In genomic region chr11:54437310-54437822, GRCm38 (mm10) we compare ENCODE assay signal across 8 mouse cellular contexts. TPM values are rescaled to one million over a fixed set of nuclear protein-coding genes. Genes with fewer than 3 reads are reported as not detected.
DNase-seq lines count a peak whose midpoint lies in the region; ATAC-seq and TF ChIP-seq lines count a peak whose summit lies in the region.

No protein-coding gene starts in this region.

- DNase-seq in kidney, postnatal 25 days, result no peak
- no peak for DNase-seq in hindbrain, postnatal 0 days (ENCODE audit: low spot score)
- no peak for DNase-seq in midbrain, embryonic 11.5 days (ENCODE audit: low spot score, missing footprints)
- no peak for DNase-seq in adrenal gland, postnatal 14 days
- DNase-seq in layer of hippocampus, postnatal 14 days (ENCODE audit: low spot score in 2 of 2), result no peak
- DNase-seq in thymus, postnatal 14 days, result no peak

- H3K9me3 ChIP-seq in kidney, embryonic 14.5 days (ENCODE audit: control insufficient read depth, low read length), result no peaks in the 10 kb centered on the region
- H3K9me3 ChIP-seq in hindbrain, postnatal 0 days (ENCODE audit: low read length), result no peaks in the 10 kb centered on the region
- H3K9me3 ChIP-seq in midbrain, embryonic 11.5 days (ENCODE audit: control insufficient read depth, low read length), result no peaks in the 10 kb centered on the region

- H3K27me3 ChIP-seq in kidney, embryonic 14.5 days (ENCODE audit: control insufficient read depth, insufficient read depth, low read length), result no peaks in the 10 kb centered on the region
- H3K27me3 ChIP-seq in hindbrain, postnatal 0 days (ENCODE audit: insufficient read depth, low read length), result no peaks in the 10 kb centered on the region
- no peaks in the 10 kb centered on the region for H3K27me3 ChIP-seq in midbrain, embryonic 11.5 days (ENCODE audit: control insufficient read depth, insufficient read depth, low read length)

- peak overlapping the region; percentile 86 for H3K9ac ChIP-seq in kidney, embryonic 14.5 days (ENCODE audit: low read depth, low read length)
- peak overlapping the region; percentile 89 for H3K9ac ChIP-seq in hindbrain, postnatal 0 days (replicated peaks; ENCODE audit: low read length)
- peak overlapping the region; percentile 47; the same call in 1 of the 2 replicates for H3K9ac ChIP-seq in midbrain, embryonic 11.5 days (ENCODE audit: low read length)

- H3K4me3 ChIP-seq in kidney, embryonic 14.5 days (ENCODE audit: low read length), result peak overlapping the region; percentile 72
- H3K4me3 ChIP-seq in bone marrow macrophage, adult 2 months (ENCODE audit: insufficient read depth, low read length), result peak overlapping the region; percentile 71
- peak overlapping the region; percentile 97 for H3K4me3 ChIP-seq in hindbrain, postnatal 0 days (ENCODE audit: low read length)
- peak overlapping the region; percentile 77 for H3K4me3 ChIP-seq in midbrain, embryonic 11.5 days (ENCODE audit: low read depth, low read length)

- H3K36me3 ChIP-seq in kidney, embryonic 14.5 days (ENCODE audit: control insufficient read depth, insufficient read depth, low read length), result no peaks in the 10 kb centered on the region
- no peaks in the 10 kb centered on the region for H3K36me3 ChIP-seq in hindbrain, postnatal 0 days (ENCODE audit: insufficient read depth, low read length)
- H3K36me3 ChIP-seq in midbrain, embryonic 11.5 days (ENCODE audit: control insufficient read depth, insufficient read depth, low read length), result no peaks in the 10 kb centered on the region

- ATAC-seq in kidney, embryonic 14.5 days (ENCODE audit: low FRiP score, low TSS enrichment), result no peak
- no peak for ATAC-seq in hindbrain, postnatal 0 days
- no peak for ATAC-seq in midbrain, embryonic 11.5 days (ENCODE audit: low FRiP score)

- no peak for TF ChIP-seq CTCF in bone marrow macrophage, adult 2 months (IDR thresholded peaks at IDR 0.05; ENCODE audit: low read depth, low read length)
- TF ChIP-seq CTCF in hindbrain, postnatal 0 days (IDR thresholded peaks at IDR 0.05; ENCODE audit: low read depth), result no peak

- peak overlapping the region; percentile 39; the same call in 1 of the 2 replicates for H3K4me2 ChIP-seq in kidney, embryonic 14.5 days (replicated peaks; ENCODE audit: low read depth, low read length)
- H3K4me2 ChIP-seq in hindbrain, postnatal 0 days (ENCODE audit: low read depth, low read length), result peak overlapping the region; percentile 62
- H3K4me2 ChIP-seq in midbrain, embryonic 11.5 days, result peak overlapping the region; percentile 35

- no peak overlapping the region for H3K27ac ChIP-seq in kidney, embryonic 14.5 days (ENCODE audit: low read depth, low read length)
- H3K27ac ChIP-seq in bone marrow macrophage, adult 2 months (ENCODE audit: insufficient read depth, low read depth, low read length), result peak overlapping the region; percentile 75
- H3K27ac ChIP-seq in hindbrain, postnatal 0 days, result peak overlapping the region; percentile 60; the same call in 1 of the 2 replicates
- H3K27ac ChIP-seq in midbrain, embryonic 11.5 days (ENCODE audit: low read depth, low read length), result no peak overlapping the region

- H3K4me1 ChIP-seq in kidney, embryonic 14.5 days (ENCODE audit: control insufficient read depth, insufficient read depth, low read length), result no peaks in the 10 kb centered on the region
- peaks cover 29% of the 10 kb centered on the region for H3K4me1 ChIP-seq in bone marrow macrophage, adult 2 months (ENCODE audit: control insufficient read depth, insufficient read depth, low read length)
- H3K4me1 ChIP-seq in hindbrain, postnatal 0 days (ENCODE audit: insufficient read depth, low read length), result peaks cover 8% of the 10 kb centered on the region; the same call in 1 of the 2 replicates
- peaks cover 7% of the 10 kb centered on the region for H3K4me1 ChIP-seq in midbrain, embryonic 11.5 days (ENCODE audit: control insufficient read depth, insufficient read depth, low read length)

- WGBS in kidney, embryonic 14.5 days, result 53% methylated on average over 8 of the region's 8 CpGs
- 56% methylated on average over 8 of the region's 8 CpGs for WGBS in hindbrain, postnatal 0 days
- WGBS in midbrain, embryonic 11.5 days, result 64% methylated on average over 8 of the region's 8 CpGs

- no peak for TF ChIP-seq POLR2A in bone marrow macrophage, adult 2 months (IDR thresholded peaks at IDR 0.05; ENCODE audit: borderline replicate concordance, low read depth, low read length)

RNA-seq across cellular contexts. Expression of gene Fnip1, which starts 0.6 kb away (rescaled TPM):
- 9.0 and 12.6 TPM in 2 replicates for polyA plus RNA-seq in kidney, embryonic 14.5 days (2014; fragmentation: Nextera tagmentation; extraction: Ambion mirVana)
- 56.9 and 59.4 TPM in 2 replicates for polyA plus RNA-seq in bone marrow macrophage, adult 2 months (2012; ENCODE audit: insufficient read depth, insufficient read length, missing spikeins)
- 14.7 and 18.2 TPM in 2 replicates for total RNA-seq in hindbrain, postnatal 0 days (2014; rRNA removed)
- polyA plus RNA-seq in hindbrain, postnatal 0 days (2015; fragmentation: Nextera tagmentation; extraction: Ambion mirVana), result 6.5 and 6.6 TPM in 2 replicates
- polyA plus RNA-seq in midbrain, embryonic 11.5 days (2014; fragmentation: Nextera tagmentation; extraction: Ambion mirVana), result 13.0 and 15.3 TPM in 2 replicates
- total RNA-seq in adrenal gland, postnatal 14 days (2021), result 27.5 and 27.8 TPM in 2 replicates
- 10 to 100 TPM; 27.5 to 27.8 TPM for total RNA-seq in layer of hippocampus, postnatal 14 days (2021)

Comparison
In these comparisons a context has a peak if more than half of its experiments do, and no peak if none do; other contexts are left out.
1. H3K27ac ChIP-seq: peak in bone marrow macrophage, adult 2 months (single experiment) and hindbrain, postnatal 0 days (single experiment); none in kidney, embryonic 14.5 days (single experiment) and midbrain, embryonic 11.5 days (single experiment).
2. Peak in every context shown above with its lines, with median percentiles within 50 percentile points of each other: H3K4me2 ChIP-seq, H3K4me3 ChIP-seq and H3K9ac ChIP-seq.